Mouse (Mus musculus) thymus, postnatal 10 days (tissue): ENCODE data around the gene Oxnad1.

ENCODE experiments used
- DNase-seq, 2 experiments: peaks; one replicate each; pipeline ENCODE4 v3.0.0; 2021; ENCODE audit warnings: low spot score in 2 of 2

Gene Oxnad1

DNA sequence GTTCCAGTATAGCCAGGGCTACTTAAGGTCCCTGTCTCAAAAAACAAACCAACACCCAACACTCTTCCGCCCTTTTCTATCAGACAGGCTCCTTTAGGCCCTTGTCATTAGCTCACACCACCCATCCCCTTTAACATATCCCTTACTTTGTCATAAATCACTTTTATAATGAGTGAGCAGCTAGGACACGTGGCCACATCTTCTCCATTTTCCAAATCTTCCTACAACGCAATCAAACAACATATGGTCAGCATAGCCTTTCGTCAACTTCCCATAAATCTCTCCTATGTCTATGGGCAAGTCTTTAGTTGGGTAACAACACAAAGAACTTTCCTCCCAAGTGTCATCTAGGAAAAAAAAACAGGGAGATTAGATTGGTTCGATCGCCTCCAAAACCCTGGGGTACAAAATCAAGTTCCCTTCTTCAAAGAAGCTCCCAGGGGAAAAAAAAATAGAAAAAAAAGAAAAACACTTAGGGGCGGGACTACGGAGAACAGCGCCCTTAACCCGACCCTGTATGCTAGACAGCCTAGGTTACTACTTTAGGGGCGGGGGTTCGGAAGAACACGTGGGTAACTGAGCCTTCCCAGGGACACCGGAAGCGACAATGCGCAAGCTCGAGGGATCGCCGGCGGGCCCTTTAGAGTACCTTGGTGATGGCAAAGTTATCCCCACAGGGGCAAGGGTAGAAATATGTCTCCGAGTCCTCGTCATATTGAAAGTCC lies at the start of gene Oxnad1:
TSS of gene Oxnad1 (plus strand) at position 614 of the 725 bp plus-strand sequence.
- peak; percentile 81 to 84 for DNase-seq

GRCm38 (mm10) chr14:32036482-32036881 lies 48.7 kb upstream of the Oxnad1 start:
- DNase-seq = no peak

DNA sequence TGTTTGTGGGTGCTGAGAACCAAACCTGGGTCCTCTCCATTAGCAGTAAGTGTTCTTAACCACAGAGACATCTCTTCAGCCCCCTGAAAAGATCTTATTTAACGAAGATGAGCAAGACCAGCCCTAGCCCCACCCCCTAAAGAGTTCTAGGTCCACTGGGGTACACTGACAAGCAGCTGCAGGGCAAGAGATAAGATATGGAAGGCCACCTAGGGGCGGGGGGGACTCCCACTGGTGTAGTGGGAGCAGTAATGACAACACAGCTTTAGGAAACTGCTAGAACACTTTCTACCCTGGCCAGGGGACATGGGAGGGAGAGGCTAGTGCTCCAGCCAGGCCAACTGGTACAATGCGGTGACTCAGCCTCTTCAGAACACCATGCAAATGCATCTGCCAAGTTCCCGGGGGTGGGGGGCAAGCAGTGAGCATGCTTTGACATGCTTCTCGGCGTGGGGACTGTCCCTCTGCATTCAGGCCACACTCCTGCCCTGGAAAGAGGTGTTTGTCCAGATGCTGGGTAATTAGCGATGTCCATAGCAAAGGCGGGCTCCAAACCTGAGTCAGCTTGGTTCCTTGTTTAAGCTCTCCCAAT lies 47.4 kb upstream of the Oxnad1 start:
- no peak for DNase-seq

- no peak for DNase-seq
Observed at GRCm38 (mm10) chr14:32042108-32042507, 43.1 kb upstream of the Oxnad1 start.

- no peak for DNase-seq
Observed at GRCm38 (mm10) chr14:32046357-32046756, 38.8 kb upstream of the Oxnad1 start.

- no peak for DNase-seq
Observed at GRCm38 (mm10) chr14:32050171-32050570, 35.0 kb upstream of the Oxnad1 start.

- DNase-seq = no peak
Observed at GRCm38 (mm10) chr14:32053895-32054294, 31.3 kb upstream of the Oxnad1 start.

- no peak for DNase-seq
Observed at GRCm38 (mm10) chr14:32054788-32055187, 30.4 kb upstream of the Oxnad1 start.

DNA sequence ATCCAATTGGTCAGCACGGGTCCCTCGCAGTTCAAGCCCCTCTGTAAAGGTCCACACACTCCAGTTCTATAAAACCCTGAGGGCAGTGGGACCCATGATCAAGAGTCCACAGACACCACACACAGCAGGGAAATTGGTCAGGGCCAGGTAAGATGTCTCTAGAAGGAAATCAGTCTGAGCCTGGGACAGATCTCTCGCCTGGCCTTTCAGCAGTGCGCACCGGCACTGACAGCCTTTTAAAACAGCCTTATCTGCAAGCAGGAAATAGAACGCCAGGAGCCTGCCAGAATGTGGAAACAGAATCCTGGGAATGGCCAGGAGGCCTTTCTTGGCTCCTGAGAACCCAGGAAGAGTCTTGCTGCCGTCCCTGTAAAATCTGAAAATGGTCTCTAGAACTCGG lies 29.4 kb upstream of the Oxnad1 start:
- no peak for DNase-seq

DNA sequence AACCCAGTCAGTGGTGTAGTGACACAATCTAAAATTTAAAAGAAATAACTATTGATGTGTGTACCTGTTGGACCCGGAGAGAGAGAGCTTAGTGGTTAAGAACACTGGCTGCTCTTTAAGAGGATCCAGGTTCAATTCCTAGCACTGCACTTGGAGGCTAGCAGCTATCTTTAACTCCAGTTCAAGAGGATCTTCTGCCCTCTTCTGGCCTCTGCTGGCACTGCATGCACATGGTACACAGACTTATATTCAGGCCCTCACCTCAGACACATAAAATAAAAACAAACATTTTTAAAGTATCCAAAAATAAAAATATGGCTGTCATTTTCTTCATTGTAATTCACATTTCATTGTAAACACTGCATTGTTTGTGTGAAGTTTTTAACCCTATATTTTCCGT lies 28.5 kb upstream of the Oxnad1 start:
- peak; percentile 6 to 52 for DNase-seq

GRCm38 (mm10) chr14:32057664-32058063 lies 27.5 kb upstream of the Oxnad1 start:
- DNase-seq = no peak

- no peak for DNase-seq
Observed at GRCm38 (mm10) chr14:32061398-32061797, 23.8 kb upstream of the Oxnad1 start.

DNA sequence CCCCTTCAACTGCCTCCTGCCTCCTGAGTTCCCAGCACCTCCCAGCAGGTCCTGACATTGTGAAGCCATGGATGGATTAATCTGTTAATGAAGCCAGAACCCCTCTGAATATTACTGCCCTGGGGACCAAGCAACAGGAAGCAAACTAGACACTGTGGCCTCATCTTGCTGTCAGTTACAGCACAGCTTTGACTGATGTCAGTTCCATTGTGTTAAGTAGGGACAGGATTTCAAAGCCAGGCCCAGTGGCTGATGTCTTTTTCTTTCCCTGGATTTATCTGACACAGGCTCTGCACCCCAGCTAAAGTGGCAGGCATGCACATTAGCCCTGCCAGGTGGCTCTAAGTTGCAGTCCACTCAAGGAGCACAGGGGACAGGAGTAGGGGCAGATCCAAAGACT lies 12.4 kb upstream of the Oxnad1 start:
- DNase-seq = no peak

DNA sequence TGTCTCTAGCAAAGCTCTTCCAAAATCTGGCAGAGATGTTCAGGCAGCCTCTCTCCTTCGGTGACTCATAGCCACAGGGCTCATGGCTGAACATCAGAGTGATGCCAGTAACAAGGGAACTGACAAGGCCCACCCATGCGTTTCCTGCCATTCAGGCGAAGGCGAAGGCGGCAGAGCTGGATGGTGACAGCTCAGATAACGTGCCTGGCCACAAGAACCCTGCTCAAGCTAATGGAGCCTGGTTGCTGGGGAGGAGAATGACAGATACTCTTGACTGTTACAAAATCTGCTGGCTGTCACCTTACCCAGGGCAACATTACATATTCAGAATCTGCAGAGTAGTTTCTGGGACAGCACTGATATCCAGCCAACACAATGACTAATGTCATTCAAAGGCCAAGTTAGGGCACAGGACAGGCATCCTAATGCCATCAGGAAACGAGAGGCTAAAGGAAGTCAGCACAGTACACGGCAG lies 11.9 kb upstream of the Oxnad1 start:
- DNase-seq = no peak

GRCm38 (mm10) chr14:32073901-32074300 lies 11.3 kb upstream of the Oxnad1 start:
- no peak for DNase-seq

GRCm38 (mm10) chr14:32076896-32077575 lies 8.1 kb upstream of the Oxnad1 start:
- peak in 1 of 2 experiments; percentile 19 for DNase-seq

DNA sequence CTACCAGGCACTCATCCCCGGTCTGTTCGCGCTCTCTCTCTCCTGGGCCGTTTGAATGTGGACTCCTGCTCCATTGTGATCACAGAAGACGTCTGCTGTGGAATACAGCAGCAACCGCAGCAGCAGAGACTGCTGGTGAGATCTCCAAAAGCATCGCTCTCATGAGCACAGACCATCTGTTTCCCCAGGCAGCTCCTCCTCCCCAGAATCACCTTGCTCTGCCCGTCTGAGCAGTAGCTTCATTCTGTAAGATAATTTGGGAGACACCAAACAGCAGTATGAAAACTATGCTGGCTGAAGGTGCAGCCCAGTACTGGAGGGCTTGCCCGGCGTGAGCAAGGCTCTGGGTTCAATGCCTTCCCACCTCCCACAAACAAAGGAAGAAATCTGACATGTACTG lies 4.1 kb upstream of the Oxnad1 start:
- DNase-seq = no peak

GRCm38 (mm10) chr14:32082891-32083290 lies 2.3 kb upstream of the Oxnad1 start:
- no peak for DNase-seq

DNA sequence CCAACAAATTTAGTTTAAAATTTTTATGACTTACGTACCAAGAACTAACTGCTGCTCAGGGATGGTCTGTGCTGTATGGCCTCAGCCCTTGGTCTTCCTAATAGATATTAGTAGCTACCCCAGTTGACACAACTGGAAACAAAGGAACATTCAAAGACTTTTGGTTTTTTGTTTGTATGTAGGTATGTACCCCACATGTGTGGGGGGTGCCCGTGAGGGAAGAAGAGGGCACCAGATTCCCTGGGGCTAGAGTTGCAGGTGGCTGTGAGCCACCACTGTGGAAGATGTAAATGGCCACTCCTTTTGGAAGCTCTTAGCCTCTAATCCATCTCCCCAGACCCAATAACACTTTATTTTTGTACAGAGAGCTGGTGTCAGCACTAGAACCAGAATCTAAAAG lies 1.7 kb upstream of the Oxnad1 start:
- no peak for DNase-seq

DNA sequence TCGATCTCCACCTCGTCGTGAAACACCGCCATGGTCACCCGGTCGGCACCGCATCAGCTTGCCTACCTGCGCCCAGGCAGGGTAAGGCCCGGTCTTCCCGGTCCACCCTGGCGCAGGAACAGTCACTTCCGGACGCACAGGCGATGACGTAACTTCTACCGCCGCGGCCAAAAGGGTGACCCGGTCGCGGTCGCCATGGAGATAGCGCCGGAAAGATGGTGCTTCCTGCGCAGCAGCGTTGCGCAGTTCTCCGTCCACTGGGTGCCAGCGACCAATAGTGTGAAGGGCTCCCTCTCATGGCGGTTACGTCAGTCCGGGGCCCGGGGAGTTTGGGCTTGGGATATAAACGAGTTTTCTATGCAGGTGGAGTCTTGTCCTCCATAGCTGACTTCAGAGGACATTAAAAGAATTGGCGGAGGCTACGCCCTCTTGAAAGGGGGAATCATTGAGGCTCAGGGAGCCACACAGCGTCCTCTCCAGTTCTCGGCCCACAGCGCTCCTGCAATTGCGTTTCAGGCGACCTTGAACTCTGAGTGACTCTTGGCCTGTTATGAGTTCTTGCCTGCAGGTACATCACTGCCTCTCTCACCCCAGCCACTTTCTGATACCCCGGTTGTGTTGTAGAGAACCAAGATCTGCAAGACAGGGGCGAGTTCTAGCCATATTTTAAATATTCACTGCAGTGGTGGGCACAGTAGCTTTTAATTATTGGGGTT lies 470 bp downstream of the Oxnad1 start, which contains the start of gene Dph3:
TSS of gene Dph3 (minus strand) at position 244 of the 716 bp plus-strand sequence.
- peak; percentile 93 for DNase-seq

GRCm38 (mm10) chr14:32086226-32086625 lies 1.1 kb downstream of the Oxnad1 start:
- no peak for DNase-seq
